Mouse (Mus musculus) urinary bladder, postnatal 10 days (tissue): ENCODE results near the gene Msantd2.

Source experiments
- DNase-seq: peaks from one replicate; pipeline ENCODE4 v3.0.0; 2022; ENCODE audit warnings: low spot score

The Msantd2 gene

DNA sequence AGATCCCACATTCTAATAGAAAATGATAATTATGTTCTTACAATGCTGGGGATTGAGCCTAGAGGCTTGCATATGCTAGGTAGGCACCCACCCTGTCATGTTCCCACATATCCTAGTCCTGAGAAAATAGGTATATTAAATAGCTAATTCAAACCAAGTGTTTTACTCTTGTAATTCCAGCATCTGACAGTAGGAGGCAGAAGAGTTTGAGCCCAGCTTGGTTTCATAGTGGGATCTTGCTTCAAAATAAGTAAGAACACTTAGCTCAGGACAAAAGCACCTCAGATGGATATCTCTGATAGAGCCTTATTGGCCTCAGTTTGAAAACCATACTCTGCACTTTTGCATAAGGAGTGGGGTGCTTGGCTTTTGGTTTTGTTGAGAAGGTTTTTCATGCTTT lies 15.2 kb downstream of the Msantd2 start:
- no peak for DNase-seq

GRCm38 (mm10) chr9:37506023-37506422 lies 16.9 kb downstream of the Msantd2 start:
- no peak for DNase-seq

DNA sequence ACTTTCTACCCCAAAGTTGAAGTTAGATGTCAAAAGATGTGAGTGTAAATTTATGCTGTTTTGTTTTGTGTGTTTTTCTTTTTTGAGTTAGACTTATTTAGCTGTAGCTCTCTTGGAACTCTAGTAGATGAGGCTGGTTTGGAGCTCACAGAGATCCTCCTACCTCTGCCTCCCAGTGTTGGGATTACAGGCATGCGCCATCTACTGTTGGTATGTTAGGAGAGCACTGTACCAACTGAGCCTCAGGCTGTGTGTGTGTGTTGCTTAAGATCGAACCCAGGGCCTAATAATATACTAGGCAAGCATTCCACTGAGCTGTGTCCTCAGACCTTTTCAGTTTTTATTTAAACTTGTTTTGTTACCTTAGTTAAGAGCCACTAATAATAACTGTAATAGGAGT lies 23.0 kb downstream of the Msantd2 start:
- no peak for DNase-seq

DNA sequence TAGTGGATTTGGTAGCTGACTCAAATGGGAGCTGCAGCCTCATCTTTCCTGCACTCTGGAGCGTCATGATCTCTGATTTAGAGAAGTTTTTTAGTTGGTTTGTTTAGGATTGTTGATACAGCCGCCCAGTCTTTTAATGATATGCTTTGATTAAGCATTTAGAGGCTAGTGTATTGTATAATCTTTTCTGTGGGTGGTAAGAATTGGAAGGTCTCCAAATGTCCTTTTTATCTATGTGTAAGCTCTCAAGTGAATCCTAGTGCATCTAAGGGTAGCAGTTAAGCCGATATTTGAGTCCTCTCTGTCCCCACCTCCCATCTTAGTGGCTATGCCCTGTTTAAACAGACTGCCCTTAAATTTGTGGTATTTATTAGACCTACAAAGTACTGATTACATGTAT lies 25.3 kb downstream of the Msantd2 start:
- DNase-seq: no peak

GRCm38 (mm10) chr9:37517467-37517866 lies 28.3 kb downstream of the Msantd2 start:
- DNase-seq: no peak

GRCm38 (mm10) chr9:37518991-37519390 lies 29.9 kb downstream of the Msantd2 start:
- no peak for DNase-seq

DNA sequence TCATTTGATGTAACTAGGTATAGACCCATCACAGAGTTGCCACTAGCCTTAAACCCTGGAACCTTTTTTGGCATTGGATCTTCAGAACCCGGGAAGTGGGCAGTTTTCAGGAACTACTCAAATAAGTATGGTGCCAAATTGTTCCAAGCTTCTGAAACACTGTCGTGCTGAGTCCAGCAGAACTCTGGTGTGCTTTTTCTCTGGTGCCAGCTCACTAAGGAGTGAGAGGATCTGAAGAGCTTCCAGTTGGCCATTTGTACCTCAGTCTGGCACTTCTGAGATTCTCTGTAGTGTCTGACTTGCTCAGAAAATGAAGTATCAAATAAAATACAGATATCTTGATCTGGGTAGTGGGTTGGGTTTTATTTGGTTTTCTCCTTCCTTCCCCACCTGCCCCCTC lies 30.9 kb downstream of the Msantd2 start:
- DNase-seq: no peak

DNA sequence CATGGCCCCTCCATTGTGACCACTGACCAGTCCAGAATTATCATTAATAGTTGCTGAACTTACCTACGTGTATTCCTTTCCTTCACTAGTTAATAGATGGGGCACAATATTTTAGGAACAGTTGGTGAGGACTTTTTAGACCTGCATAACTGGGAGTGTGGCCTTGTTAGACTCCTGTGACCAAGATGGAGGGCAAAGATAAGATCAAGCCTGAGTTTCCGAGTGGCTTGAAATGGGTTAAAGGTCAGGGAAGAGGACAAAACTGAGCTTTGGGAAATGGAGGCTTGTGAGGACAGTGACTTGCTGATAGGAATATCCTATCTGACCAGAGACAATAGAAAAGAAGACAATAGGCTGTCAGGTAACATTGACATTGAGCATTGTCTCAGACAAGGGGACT lies 36.3 kb downstream of the Msantd2 start:
- DNase-seq: no peak

DNA sequence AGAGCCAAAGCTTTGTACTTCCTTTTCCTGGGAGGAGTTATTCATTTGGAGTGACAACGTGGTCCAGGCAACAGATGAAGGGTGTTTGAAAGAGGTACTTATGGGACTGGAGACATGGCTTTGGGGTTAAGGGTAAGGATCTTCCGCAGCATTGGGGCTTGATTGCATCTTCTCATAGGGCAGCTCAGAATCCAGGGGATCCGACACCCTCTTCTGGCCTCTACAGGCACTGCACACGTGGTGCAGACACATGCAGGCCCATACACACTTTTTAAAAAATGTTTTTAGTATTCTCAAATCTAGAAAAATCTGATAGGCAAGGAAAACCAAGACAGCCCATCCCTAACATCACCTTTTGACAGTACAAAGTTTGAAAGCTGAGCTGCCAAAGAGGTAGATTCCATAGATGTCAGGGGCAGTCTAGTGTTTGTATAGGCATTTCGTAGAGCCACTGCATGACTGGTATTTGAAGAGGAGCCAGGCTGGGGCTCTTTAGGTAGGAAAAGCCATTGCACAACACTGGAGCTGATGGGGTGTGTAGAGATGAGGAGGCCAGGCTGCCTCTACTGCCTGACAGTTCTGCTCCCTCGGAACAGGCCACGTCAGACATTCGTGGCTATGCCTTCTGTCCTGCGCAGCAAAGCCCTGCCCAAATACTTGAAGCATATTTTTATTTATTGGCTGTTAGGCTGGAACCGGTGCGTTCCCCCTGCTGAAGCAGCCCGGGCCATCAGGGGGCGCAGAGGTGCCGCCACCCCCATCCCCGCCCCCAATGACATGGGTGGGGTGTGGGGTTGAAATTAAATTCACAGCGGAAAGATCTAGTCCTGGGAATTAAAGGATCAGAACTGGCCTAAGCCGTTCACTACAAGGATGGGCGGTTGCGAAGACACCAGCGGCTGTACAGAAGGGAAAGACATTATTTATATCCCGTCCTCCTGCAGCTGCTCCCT lies 37.6 kb downstream of the Msantd2 start:
- no peak for DNase-seq

DNA sequence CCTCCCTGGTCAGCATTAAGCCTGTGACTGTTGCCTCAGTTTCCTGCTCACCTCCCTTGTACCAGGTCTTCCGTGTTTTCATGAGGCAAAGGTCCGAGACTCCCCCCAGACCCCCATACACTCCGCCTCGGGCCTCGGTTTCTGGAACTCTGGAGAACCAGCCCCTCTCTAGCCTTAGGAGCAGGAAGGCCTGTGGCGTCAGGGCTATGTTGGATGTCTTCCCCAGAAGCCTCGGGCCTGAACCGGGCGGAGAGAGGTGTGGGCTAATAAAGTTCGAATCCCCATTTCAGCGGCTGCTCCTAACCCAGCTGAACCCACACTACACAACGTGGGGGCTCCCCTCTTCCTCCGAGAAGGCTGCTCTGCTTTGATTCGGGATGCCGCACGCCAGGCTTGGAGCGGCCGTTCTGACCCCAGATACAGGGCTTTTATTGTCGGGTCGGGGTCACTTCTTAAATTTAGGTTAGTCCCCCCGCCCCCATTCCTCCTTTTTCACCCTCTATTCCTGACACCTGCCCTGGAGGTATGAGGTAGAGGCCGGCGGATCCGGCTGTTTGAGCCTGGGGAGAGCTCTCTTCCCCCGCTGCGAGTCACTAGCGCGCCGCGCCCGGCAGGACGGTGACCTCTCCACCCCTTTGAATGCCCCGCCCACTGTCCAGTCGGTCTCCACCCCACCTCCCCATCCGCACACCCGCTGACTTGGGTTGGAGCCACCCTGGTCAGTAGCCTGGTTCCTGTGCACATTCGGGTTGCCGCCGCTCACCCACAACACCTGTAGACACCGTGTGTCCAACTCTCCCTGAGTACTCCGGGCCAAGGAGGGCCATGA lies 38.5 kb downstream of the Msantd2 start, which contains the start of gene Esam:
TSS of gene Esam (plus strand) at position 683 of the 829 bp plus-strand sequence.
- no peak for DNase-seq

GRCm38 (mm10) chr9:37528225-37528970 lies 39.3 kb downstream of the Msantd2 start:
- DNase-seq: no peak

DNA sequence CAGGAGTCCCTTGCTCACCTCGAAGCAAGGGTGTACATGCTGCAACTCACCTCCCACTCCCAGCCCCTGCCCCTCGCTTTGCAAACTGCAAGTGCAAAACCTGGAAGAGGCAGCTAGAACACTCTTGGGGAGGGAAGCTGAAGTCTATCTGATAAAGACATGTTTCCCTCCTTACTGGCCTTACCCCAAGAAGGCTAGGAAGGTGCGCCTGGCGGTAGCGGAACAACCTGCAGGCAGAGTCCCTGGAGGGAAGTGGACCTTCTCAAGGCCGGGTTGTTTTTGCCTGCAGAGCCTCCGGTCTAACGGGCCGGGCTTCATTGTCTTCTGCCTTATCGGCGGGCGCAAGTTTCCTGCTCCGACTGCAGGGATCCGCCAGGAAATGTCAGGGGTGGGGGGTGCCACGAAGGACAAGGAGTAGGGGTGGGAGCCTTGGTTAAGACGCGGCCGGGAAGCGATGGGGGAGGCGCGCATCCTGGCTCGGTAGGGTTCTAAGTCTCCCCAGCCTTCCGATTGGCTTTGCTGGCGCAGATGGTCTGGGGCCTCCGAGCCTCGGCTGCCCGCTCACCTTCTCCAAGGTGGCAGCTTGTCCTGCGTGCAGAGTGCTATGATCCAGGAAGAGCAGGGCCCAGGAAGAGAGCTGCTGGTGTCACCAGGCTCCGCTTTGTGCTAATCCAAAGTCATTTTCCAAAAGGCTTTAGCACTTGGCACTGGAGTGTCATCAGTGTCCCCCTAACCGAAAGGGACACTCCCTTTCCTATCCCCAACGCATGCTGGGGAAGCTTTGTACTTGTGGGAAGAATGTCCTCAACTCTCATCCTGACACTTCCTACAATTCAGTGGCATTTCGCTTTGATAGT lies 41.1 kb downstream of the Msantd2 start:
- no peak for DNase-seq

DNA sequence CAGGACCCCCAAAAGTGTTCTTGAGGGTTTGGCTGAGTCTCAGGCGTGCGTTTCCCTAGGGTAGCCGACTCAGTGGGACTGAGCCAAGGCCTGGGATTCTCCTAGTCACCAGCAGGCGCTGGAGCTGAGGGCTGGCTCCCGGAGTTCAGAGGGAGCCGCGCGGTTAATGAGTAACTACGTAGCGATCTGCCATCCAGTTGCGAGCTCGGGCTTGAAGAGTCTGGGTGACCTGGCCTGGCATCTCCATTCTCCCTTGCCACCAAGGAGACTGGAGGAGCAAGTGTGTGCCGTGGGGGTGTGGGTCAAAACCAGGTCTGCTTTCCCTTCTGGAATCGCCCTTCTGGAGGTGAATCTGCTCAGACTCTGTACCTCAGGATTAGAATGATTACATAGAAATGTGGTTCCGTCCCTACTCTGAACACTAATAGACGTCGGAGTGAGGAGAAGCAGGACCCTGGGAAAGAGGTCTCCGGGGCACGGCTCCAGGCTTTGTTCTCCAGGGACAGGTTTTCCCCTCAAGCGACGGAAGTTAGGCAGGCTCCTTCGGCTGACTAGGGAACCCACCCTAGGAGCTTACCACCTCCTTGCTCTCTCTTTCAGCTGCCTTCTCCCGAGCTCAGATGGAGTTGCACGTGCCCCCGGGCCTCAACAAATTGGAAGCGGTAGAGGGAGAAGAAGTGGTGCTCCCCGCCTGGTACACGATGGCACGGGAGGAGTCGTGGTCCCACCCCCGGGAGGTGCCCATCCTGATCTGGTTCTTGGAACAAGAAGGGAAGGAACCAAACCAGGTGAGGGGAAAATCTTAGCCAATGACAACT lies 42.0 kb downstream of the Msantd2 start:
- DNase-seq: no peak

DNA sequence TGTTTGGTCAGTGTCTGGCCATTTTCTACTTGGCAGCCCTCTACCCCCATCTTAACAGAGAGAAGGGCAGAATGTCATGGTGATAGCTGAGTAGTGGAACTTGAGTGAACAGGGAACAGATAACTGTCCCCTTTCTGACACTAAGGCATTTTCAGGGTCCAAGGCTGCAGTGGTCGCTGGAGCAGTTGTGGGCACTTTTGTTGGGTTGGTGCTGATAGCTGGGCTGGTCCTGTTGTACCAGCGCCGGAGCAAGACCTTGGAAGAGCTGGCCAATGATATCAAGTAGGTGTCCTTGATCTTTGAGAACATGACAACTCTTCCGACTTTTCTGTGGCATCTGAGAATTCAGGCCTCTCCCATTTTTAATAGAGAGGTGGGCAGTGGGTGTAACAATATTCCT lies 47.7 kb downstream of the Msantd2 start:
- DNase-seq: no peak

- DNase-seq: no peak
These were observed 48.6 kb downstream of the Msantd2 start for GRCm38 (mm10) chr9:37537658-37538250.

- no peak for DNase-seq
These were observed 50.3 kb downstream of the Msantd2 start, which contains the start of gene Vsig2 for GRCm38 (mm10) chr9:37539170-37540025. Vsig2 (plus strand) TSS chr9:37539255.

DNA sequence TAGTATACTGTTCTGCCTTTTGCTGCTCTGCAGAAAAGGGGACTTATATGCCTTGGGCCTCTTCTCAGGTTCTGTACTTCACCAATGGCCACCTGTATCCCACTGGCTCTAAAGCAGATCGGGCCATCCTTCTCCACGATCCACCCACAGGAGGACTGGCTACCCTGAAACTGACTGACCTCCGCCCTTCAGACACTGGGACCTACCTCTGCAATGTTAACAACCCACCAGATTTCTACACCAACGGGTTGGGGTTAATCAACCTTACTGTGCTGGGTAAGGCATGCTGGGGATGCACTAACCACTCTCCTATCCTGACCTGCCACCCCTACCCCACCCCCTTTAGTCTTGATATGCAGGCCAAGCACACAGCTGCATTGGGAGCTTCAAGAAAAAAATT lies 51.1 kb downstream of the Msantd2 start:
- no peak for DNase-seq

DNA sequence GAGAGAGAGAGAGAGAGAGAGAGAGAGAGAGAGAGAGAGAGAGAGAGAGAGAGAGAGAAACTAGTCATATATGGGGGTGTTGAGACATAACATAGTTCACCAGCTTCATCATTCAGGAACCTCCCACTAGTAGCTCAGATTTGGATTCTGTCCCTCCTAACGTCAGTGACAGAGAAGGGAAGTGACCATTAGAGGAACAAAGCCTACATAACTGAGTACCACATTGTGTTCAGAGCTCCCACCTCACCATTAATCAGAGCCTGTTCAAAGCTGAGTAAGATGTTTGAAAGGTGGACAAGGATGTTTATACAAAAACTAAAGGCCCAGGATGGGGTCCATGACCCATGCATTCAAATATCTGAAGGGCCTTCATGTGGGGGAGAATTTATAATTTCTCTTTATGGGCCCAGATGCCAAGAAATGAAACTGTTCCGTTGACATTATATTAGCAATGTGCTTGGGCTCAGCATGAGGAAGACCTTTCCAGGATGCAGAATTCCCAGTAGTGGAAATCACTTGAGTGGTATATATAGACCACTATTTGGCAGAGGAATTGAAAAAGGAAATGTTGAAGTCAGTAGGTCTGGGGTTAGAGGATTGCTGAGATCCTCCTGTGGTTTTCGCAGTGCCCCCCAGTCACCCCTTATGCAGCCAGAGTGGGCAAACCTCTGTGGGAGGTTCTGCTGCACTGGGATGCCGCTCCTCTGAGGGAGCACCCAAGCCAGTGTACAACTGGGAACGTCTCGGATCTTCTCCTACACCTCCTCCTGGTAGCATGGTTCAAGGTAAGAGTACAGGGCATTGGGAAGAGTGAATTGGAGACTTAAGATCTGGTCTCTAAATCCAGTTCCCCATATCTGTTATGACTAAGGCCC lies 51.8 kb downstream of the Msantd2 start:
- no peak for DNase-seq
